7 mouse cellular contexts compared by ENCODE assay signal in genomic region chrX:6654024-6654423, GRCm38 (mm10).
A peak's percentile ranks its signal among the peaks of the same experiment; 100 is the strongest.
DNase-seq lines count a peak whose midpoint lies in the region; ATAC-seq and TF ChIP-seq lines count a peak whose summit lies in the region.

No protein-coding gene starts in this region.

- POLR2A ChIA-PET in Patski (lab: Charles Lee) = no interaction called here

- WGBS in kidney, postnatal 0 days = 10% methylated on average over 2 of the region's 2 CpGs
- 10% methylated on average over 2 of the region's 2 CpGs for WGBS in forebrain, embryonic 15.5 days

- TF ChIP-seq EP300 in CH12.LX (IDR thresholded peaks at IDR 0.05; ENCODE audit: low read length) = no peak

- dilution Hi-C loops in CH12.LX (cut with MboI; ENCODE audit: extremely low pct_ligation_motif_present, extremely low pct_unique_long_range_greater_than_20kb, low sequenced_read_pairs) = no loop called here

- peak; percentile 81 for TF ChIP-seq RAD21 in CH12.LX (IDR thresholded peaks at IDR 0.05; ENCODE audit: low read depth, low read length)

- TF ChIP-seq CTCF in kidney, postnatal 0 days (IDR thresholded peaks at IDR 0.05; ENCODE audit: low read depth) = peak; percentile 64
- TF ChIP-seq CTCF in CH12.LX (conservative IDR thresholded peaks at IDR 0.05 in 1 of 2, IDR thresholded peaks at IDR 0.05 in 1 of 2; ENCODE audit: low read depth in 2 of 2, low read length in 2 of 2) (peak in 1 of 2 experiments; percentile 72; a peak in 2 of 4 replicates), Patski (IDR thresholded peaks at IDR 0.05) (peak; percentile 81)

- TF ChIP-seq POLR2A in CH12.LX (IDR thresholded peaks at IDR 0.05; ENCODE audit: low read depth, low read length) = no peak

- no peaks in the 10 kb centered on the region for H3K9me3 ChIP-seq in kidney, postnatal 0 days (replicated peaks; ENCODE audit: low read length)
- no peaks in the 10 kb centered on the region for H3K9me3 ChIP-seq in CH12.LX (replicated peaks; ENCODE audit: low read length)
- H3K9me3 ChIP-seq in forebrain, embryonic 15.5 days = no peaks in the 10 kb centered on the region

- CTCF ChIA-PET in Patski (lab: Charles Lee) = no interaction called here

- no peaks in the 10 kb centered on the region for H3K79me2 ChIP-seq in CH12.LX (replicated peaks; ENCODE audit: control insufficient read depth, extremely low read depth, insufficient read depth, poor library complexity, severe bottlenecking)

- H3K4me1 ChIP-seq in kidney, postnatal 0 days (replicated peaks; ENCODE audit: insufficient read depth, low read length) = no peaks in the 10 kb centered on the region
- peaks cover 2 to 6% of the 10 kb centered on the region in 2 experiments; a peak in 2 of 4 replicates for H3K4me1 ChIP-seq in CH12.LX (ENCODE audit: control insufficient read depth in 1 of 2, insufficient read depth in 2 of 2)
- H3K4me1 ChIP-seq in forebrain, embryonic 15.5 days = no peaks in the 10 kb centered on the region

- no peaks in the 10 kb centered on the region for H3K27me3 ChIP-seq in kidney, postnatal 0 days (ENCODE audit: insufficient read depth, low read length)
- no peaks in the 10 kb centered on the region for H3K27me3 ChIP-seq in CH12.LX (replicated peaks)
- peaks cover 13% of the 10 kb centered on the region for H3K27me3 ChIP-seq in Patski
- H3K27me3 ChIP-seq in forebrain, embryonic 15.5 days = no peaks in the 10 kb centered on the region

- H3K27ac ChIP-seq in kidney, postnatal 0 days = no peak overlapping the region
- H3K27ac ChIP-seq in CH12.LX (ENCODE audit: insufficient read depth, low read depth) = no peak overlapping the region
- H3K27ac ChIP-seq in forebrain, embryonic 15.5 days (replicated peaks) = no peak overlapping the region

- peak; percentile 33 for DNase-seq in kidney, postnatal 0 days (ENCODE audit: low spot score)
- no peak for DNase-seq in kidney, adult 18-20 months
- DNase-seq in CH12.LX (ENCODE audit: extremely low read depth) = peak; percentile 38
- DNase-seq in Patski (ENCODE audit: low read depth, low spot score) = no peak
- peak; percentile 21 for DNase-seq in induced T-regulatory cell, adult 2 months (ENCODE audit: low read depth)
- no peak for DNase-seq in MN1 (ENCODE audit: low spot score)

- H3K4me3 ChIP-seq in kidney, postnatal 0 days (replicated peaks; ENCODE audit: low read depth, low read length) = no peak overlapping the region
- H3K4me3 ChIP-seq in CH12.LX (replicated peaks in 1 of 3; ENCODE audit: low read depth in 2 of 3, low read length in 2 of 3, poor library complexity in 1 of 3) = no peak overlapping the region
- no peak overlapping the region for H3K4me3 ChIP-seq in forebrain, embryonic 15.5 days

- H3K36me3 ChIP-seq in kidney, postnatal 0 days (ENCODE audit: insufficient read depth, low read length) = no peaks in the 10 kb centered on the region
- H3K36me3 ChIP-seq in CH12.LX (replicated peaks in 1 of 2; ENCODE audit: control insufficient read depth in 1 of 2, insufficient read depth in 1 of 2, low read length in 1 of 2) = no peaks in the 10 kb centered on the region
- no peaks in the 10 kb centered on the region for H3K36me3 ChIP-seq in forebrain, embryonic 15.5 days

- no peak overlapping the region for H3K4me2 ChIP-seq in kidney, postnatal 0 days (ENCODE audit: low read length)
- no peak overlapping the region for H3K4me2 ChIP-seq in CH12.LX (ENCODE audit: insufficient read depth, low read depth, poor library complexity, severe bottlenecking)
- H3K4me2 ChIP-seq in forebrain, embryonic 15.5 days (replicated peaks) = no peak overlapping the region

- in situ Hi-C loops in CH12.LX (cut with MboI; ENCODE audit: low pct_ligation_motif_present, low pct_unique_long_range_greater_than_20kb, low sequenced_read_pairs) = no loop called here
- in situ Hi-C loops in Patski (cut with MboI; ENCODE audit: low pct_unique_long_range_greater_than_20kb) = no loop called here

- ATAC-seq in kidney, postnatal 0 days (replicated peaks; ENCODE audit: low FRiP score, low read depth) = no peak
- no peak for ATAC-seq in Patski
- no peak for ATAC-seq in forebrain, embryonic 15.5 days (replicated peaks)

- H3K9ac ChIP-seq in kidney, postnatal 0 days (ENCODE audit: low read depth, low read length) = no peak overlapping the region
- no peak overlapping the region for H3K9ac ChIP-seq in CH12.LX (ENCODE audit: insufficient read depth, low read depth)
- no peak overlapping the region for H3K9ac ChIP-seq in forebrain, embryonic 15.5 days (replicated peaks)

TF ChIP-seq in CH12.LX, 34 proteins besides CTCF, POLR2A, EP300 and RAD21:
- TF ChIP-seq KAT2A (IDR thresholded peaks at IDR 0.05; ENCODE audit: insufficient replicate concordance, low read length) (no peak), JUND (conservative IDR thresholded peaks at IDR 0.05; ENCODE audit: low read depth, low read length) (no peak), SMC3 (IDR thresholded peaks at IDR 0.05; ENCODE audit: low read depth, low read length) (peak; percentile 79), USF1 (IDR thresholded peaks at IDR 0.05; ENCODE audit: low read depth, low read length) (no peak), ZC3H11A (IDR thresholded peaks at IDR 0.05; ENCODE audit: low read depth, low read length) (peak; percentile 60)

Comparison
In these comparisons a context has a peak if more than half of its experiments do, and no peak if none do; other contexts are left out.
1. DNase-seq: peak in kidney, postnatal 0 days (single experiment), CH12.LX (single experiment) and induced T-regulatory cell, adult 2 months (single experiment); none in kidney, adult 18-20 months (single experiment), Patski (single experiment) and MN1 (single experiment).